ENCODE assay signal across 15 mouse cellular contexts in the genomic region with DNA sequence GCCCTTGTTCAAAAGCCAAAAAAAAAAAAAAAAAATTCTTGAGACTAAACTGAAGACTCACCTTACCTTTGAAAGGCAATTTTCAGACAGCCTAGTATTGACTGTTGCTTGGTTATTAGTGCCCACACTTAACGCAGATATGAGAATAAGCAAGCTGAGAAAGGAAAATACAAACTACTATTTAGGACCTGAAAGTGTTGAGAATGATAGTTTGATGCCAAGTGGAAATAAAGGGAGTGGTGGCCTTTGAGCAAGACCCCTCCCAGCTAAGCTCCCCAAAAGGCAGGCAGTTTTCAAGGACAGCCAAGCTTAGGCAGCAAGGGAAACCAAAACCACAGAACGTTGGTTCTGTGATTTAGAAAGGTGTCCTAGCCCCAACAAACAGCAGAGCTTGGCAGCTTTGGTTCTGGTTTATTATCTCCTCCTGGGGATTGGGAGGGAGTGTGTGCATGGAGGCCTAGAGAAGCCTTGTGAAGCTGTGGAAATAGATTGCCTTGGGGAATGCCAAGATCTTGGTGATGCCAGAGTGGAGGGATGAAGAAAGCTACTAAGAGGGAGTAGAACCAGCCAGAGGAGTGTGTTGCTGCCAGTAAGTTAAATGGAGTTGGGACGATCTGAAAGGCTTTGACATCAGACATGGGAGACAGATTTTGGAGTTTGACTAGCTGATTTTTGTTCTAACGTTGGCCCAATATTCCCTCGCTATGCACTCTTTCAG. TPM values are rescaled to one million over a fixed set of nuclear protein-coding genes. Genes with fewer than 3 reads are reported as not detected.
DNase-seq lines count a peak whose midpoint lies in the region; ATAC-seq and TF ChIP-seq lines count a peak whose summit lies in the region.
"Had no signal": no experiment of that assay in that cellular context is flagged by ENCODE, and none has a peak within 500 bp of the region (broad histone marks: within the 10 kb centered on the region; RNA-seq: fewer than 3 reads in every experiment).

No protein-coding gene starts in this region.

- H3K4me2 ChIP-seq in forebrain, postnatal 0 days (ENCODE audit: low read depth) = no peak overlapping the region
- H3K4me2 ChIP-seq in forebrain, embryonic 14.5 days (ENCODE audit: low read length) = no peak overlapping the region
- H3K4me2 ChIP-seq in liver, embryonic 11.5 days = no peak overlapping the region
- H3K4me2 ChIP-seq in liver, embryonic 13.5 days = no peak overlapping the region
- H3K4me2 ChIP-seq: lung, embryonic 15.5 days had no signal

- DNase-seq in forebrain, postnatal 0 days = peak; percentile 44
- no peak for DNase-seq in forebrain, embryonic 14.5 days (ENCODE audit: low spot score)
- DNase-seq in liver, adult 2 months (ENCODE audit: extremely low read depth, low read depth, low spot score) = no peak
- no peak for DNase-seq in liver, embryonic 11.5 days (ENCODE audit: low spot score)
- peak; percentile 56 for DNase-seq in NIH3T3 (ENCODE audit: low read depth)
- no peak for DNase-seq in liver, embryonic 13.5 days
- DNase-seq in urinary bladder, postnatal 14 days (ENCODE audit: low spot score) = no peak
- DNase-seq in cerebellum, adult 9-11 months = no peak
- DNase-seq: cerebellum, adult 9-10 months; gastrocnemius, postnatal 36 days; thymus, postnatal 14 days had no signal

- no peaks in the 10 kb centered on the region for H3K27me3 ChIP-seq in forebrain, postnatal 0 days (ENCODE audit: insufficient read depth, low read length)
- no peaks in the 10 kb centered on the region for H3K27me3 ChIP-seq in forebrain, embryonic 14.5 days (replicated peaks; ENCODE audit: control insufficient read depth, insufficient read depth, low read length)
- H3K27me3 ChIP-seq in liver, adult 2 months (ENCODE audit: control insufficient read depth, insufficient read depth, low read length) = no peaks in the 10 kb centered on the region
- no peaks in the 10 kb centered on the region for H3K27me3 ChIP-seq in liver, embryonic 11.5 days (replicated peaks; ENCODE audit: control insufficient read depth, insufficient read depth, low read length)
- H3K27me3 ChIP-seq in liver, embryonic 13.5 days = no peaks in the 10 kb centered on the region
- H3K27me3 ChIP-seq: lung, embryonic 15.5 days had no signal

- TF ChIP-seq POLR2A in liver, adult 2 months (IDR thresholded peaks at IDR 0.05; ENCODE audit: extremely low read depth, insufficient read depth, low read length) = no peak

- H3K9ac ChIP-seq in forebrain, postnatal 0 days = no peak overlapping the region
- no peak overlapping the region for H3K9ac ChIP-seq in forebrain, embryonic 14.5 days (ENCODE audit: low read length)
- H3K9ac ChIP-seq in liver, adult 2 months (ENCODE audit: low read depth, low read length) = no peak overlapping the region
- no peak overlapping the region for H3K9ac ChIP-seq in liver, embryonic 11.5 days (ENCODE audit: low read depth, low read length)
- no peak overlapping the region for H3K9ac ChIP-seq in liver, embryonic 13.5 days
- H3K9ac ChIP-seq: lung, embryonic 15.5 days had no signal

- ATAC-seq in forebrain, postnatal 0 days = no peak
- no peak for ATAC-seq in forebrain, embryonic 14.5 days
- no peak for ATAC-seq in liver, embryonic 11.5 days (replicated peaks; ENCODE audit: low FRiP score)
- ATAC-seq in liver, embryonic 13.5 days (ENCODE audit: low read depth) = no peak
- ATAC-seq: CD4-positive, CD25-positive, alpha-beta regulatory T cell, adult 4 months had no signal

- H3K4me1 ChIP-seq in forebrain, postnatal 0 days (ENCODE audit: insufficient read depth) = no peaks in the 10 kb centered on the region
- H3K4me1 ChIP-seq in forebrain, embryonic 14.5 days (ENCODE audit: control insufficient read depth, insufficient read depth, low read length) = no peaks in the 10 kb centered on the region
- H3K4me1 ChIP-seq in liver, adult 2 months (ENCODE audit: control insufficient read depth, insufficient read depth, low read length) = no peaks in the 10 kb centered on the region; the same call in 1 of the 2 replicates
- no peaks in the 10 kb centered on the region; the same call in 1 of the 2 replicates for H3K4me1 ChIP-seq in liver, embryonic 11.5 days (replicated peaks; ENCODE audit: control insufficient read depth, insufficient read depth, low read length)
- 0 out of 2 replicates have a peak, but pooled peaks cover 4% of the 10 kb centered on the region for H3K4me1 ChIP-seq in liver, embryonic 13.5 days (replicated peaks)
- H3K4me1 ChIP-seq: lung, embryonic 15.5 days had no signal

- WGBS in forebrain, postnatal 0 days = 55% methylated on average over 5 of the region's 5 CpGs
- 70% methylated on average over 5 of the region's 5 CpGs for WGBS in forebrain, embryonic 14.5 days
- 63% methylated on average over 5 of the region's 5 CpGs for WGBS in liver, adult 2 months
- WGBS in liver, embryonic 11.5 days = 64% methylated on average over 5 of the region's 5 CpGs
- WGBS in liver, embryonic 13.5 days (ENCODE audit: insufficient replicate concordance) = 63% methylated on average over 5 of the region's 5 CpGs

- no peaks in the 10 kb centered on the region for H3K9me3 ChIP-seq in forebrain, postnatal 0 days (ENCODE audit: low read length)
- no peaks in the 10 kb centered on the region for H3K9me3 ChIP-seq in forebrain, embryonic 14.5 days (replicated peaks; ENCODE audit: control insufficient read depth, low read length)
- no peaks in the 10 kb centered on the region; the same call in 1 of the 2 replicates for H3K9me3 ChIP-seq in liver, embryonic 11.5 days (ENCODE audit: control insufficient read depth, low read length)
- no peaks in the 10 kb centered on the region for H3K9me3 ChIP-seq in liver, embryonic 13.5 days (replicated peaks)
- H3K9me3 ChIP-seq: lung, embryonic 15.5 days had no signal

- no peak overlapping the region for H3K4me3 ChIP-seq in forebrain, postnatal 0 days (ENCODE audit: low read depth, low read length)
- no peak overlapping the region for H3K4me3 ChIP-seq in forebrain, embryonic 14.5 days (ENCODE audit: low read depth, low read length)
- H3K4me3 ChIP-seq in liver, adult 2 months (ENCODE audit: insufficient read depth, low read depth, low read length) = no peak overlapping the region
- no peak overlapping the region for H3K4me3 ChIP-seq in liver, embryonic 11.5 days (ENCODE audit: low read depth, low read length)
- H3K4me3 ChIP-seq in liver, embryonic 13.5 days (replicated peaks) = no peak overlapping the region
- H3K4me3 ChIP-seq: left cerebral cortex, adult 2 months; lung, embryonic 15.5 days had no signal

- no peak for TF ChIP-seq CTCF in forebrain, postnatal 0 days (IDR thresholded peaks at IDR 0.05; ENCODE audit: low read depth)
- no peak for TF ChIP-seq CTCF in liver, adult 2 months (IDR thresholded peaks at IDR 0.05; ENCODE audit: low read depth, low read length)

- H3K27ac ChIP-seq in forebrain, postnatal 0 days (ENCODE audit: low read depth, low read length) = no peak overlapping the region
- H3K27ac ChIP-seq in forebrain, embryonic 14.5 days (ENCODE audit: low read depth, low read length) = no peak overlapping the region
- H3K27ac ChIP-seq in liver, adult 2 months (replicated peaks; ENCODE audit: insufficient read depth, low read depth, low read length) = 0 out of 2 replicates have a peak overlapping the region, but pooled peaks have one; percentile 39
- H3K27ac ChIP-seq in liver, embryonic 11.5 days (ENCODE audit: low read depth, low read length) = no peak overlapping the region
- H3K27ac ChIP-seq in liver, embryonic 13.5 days = peak overlapping the region; percentile 38; the same call in 1 of the 2 replicates
- H3K27ac ChIP-seq: left cerebral cortex, adult 2 months; lung, embryonic 15.5 days had no signal

- H3K79me2 ChIP-seq in liver, adult 2 months (ENCODE audit: control insufficient read depth, insufficient read depth, low read length) = no peaks in the 10 kb centered on the region

- peaks cover 97% of the 10 kb centered on the region for H3K36me3 ChIP-seq in forebrain, postnatal 0 days (ENCODE audit: insufficient read depth)
- peaks cover 100% of the 10 kb centered on the region for H3K36me3 ChIP-seq in forebrain, embryonic 14.5 days (ENCODE audit: control insufficient read depth, insufficient read depth, low read length)
- peaks cover 75% of the 10 kb centered on the region for H3K36me3 ChIP-seq in liver, adult 2 months (ENCODE audit: control insufficient read depth, insufficient read depth, low read length)
- peaks cover 81% of the 10 kb centered on the region for H3K36me3 ChIP-seq in liver, embryonic 11.5 days (ENCODE audit: control insufficient read depth, insufficient read depth, low read length)
- peaks cover 98% of the 10 kb centered on the region for H3K36me3 ChIP-seq in liver, embryonic 13.5 days

RNA-seq across cellular contexts. Expression of a gene that starts 13.1 kb away (rescaled TPM):
- total RNA-seq in forebrain, postnatal 0 days (2014; rRNA removed) = 285 and 340 TPM in 2 replicates
- 68.2 and 71.9 TPM in 2 replicates for polyA plus RNA-seq in forebrain, postnatal 0 days (2015; fragmentation: Nextera tagmentation; extraction: Ambion mirVana)
- polyA plus RNA-seq in forebrain, embryonic 14.5 days (2014; fragmentation: Nextera tagmentation; extraction: Ambion mirVana) = 128 and 144 TPM in 2 replicates
- 28.1 and 40.9 TPM in 2 replicates for total RNA-seq in liver, adult 2 months (2014; rRNA removed)
- polyA plus RNA-seq in liver, adult 2 months (2012; rRNA removed) = 88.4 and 119 TPM in 2 replicates
- 61.4 and 73.6 TPM in 2 replicates for polyA plus RNA-seq in liver, embryonic 11.5 days (2014; fragmentation: Nextera tagmentation; extraction: Ambion mirVana)
- 22.4 and 27.4 TPM in 2 replicates for polyA plus RNA-seq in liver, embryonic 13.5 days (2015; fragmentation: Nextera tagmentation; extraction: Ambion mirVana)

RNA-seq across cellular contexts. Expression of a gene that starts 16.2 kb away (rescaled TPM):
- total RNA-seq in forebrain, postnatal 0 days (2014; rRNA removed) = 0.71 and 0.77 TPM in 2 replicates
- polyA plus RNA-seq in forebrain, postnatal 0 days (2015; fragmentation: Nextera tagmentation; extraction: Ambion mirVana) = not detected in 2 replicates
- polyA plus RNA-seq in forebrain, embryonic 14.5 days (2014; fragmentation: Nextera tagmentation; extraction: Ambion mirVana) = 0.22 and 0.29 TPM in 2 replicates
- total RNA-seq in liver, adult 2 months (2014; rRNA removed) = 432 and 465 TPM in 2 replicates
- polyA plus RNA-seq in liver, adult 2 months (2012; rRNA removed) = 510 and 575 TPM in 2 replicates
- polyA plus RNA-seq in liver, embryonic 11.5 days (2014; fragmentation: Nextera tagmentation; extraction: Ambion mirVana) = 429 and 459 TPM in 2 replicates
- 553 and 573 TPM in 2 replicates for polyA plus RNA-seq in liver, embryonic 13.5 days (2015; fragmentation: Nextera tagmentation; extraction: Ambion mirVana)
- total RNA-seq: gastrocnemius, postnatal 36 days; hematopoietic stem cell, adult 5-6 weeks; left cerebral cortex, adult 2 months had no signal

RNA-seq across cellular contexts. Expression of a gene that starts 16.6 kb away (rescaled TPM):
- total RNA-seq in forebrain, postnatal 0 days (2014; rRNA removed) = 112 and 155 TPM in 2 replicates
- 56.7 and 85.3 TPM in 2 replicates for polyA plus RNA-seq in forebrain, postnatal 0 days (2015; fragmentation: Nextera tagmentation; extraction: Ambion mirVana)
- 117 and 141 TPM in 2 replicates for polyA plus RNA-seq in forebrain, embryonic 14.5 days (2014; fragmentation: Nextera tagmentation; extraction: Ambion mirVana)
- total RNA-seq in liver, adult 2 months (2014; rRNA removed) = 12.4 and 23.2 TPM in 2 replicates
- 103 and 144 TPM in 2 replicates for polyA plus RNA-seq in liver, adult 2 months (2012; rRNA removed)
- 169 and 205 TPM in 2 replicates for polyA plus RNA-seq in liver, embryonic 11.5 days (2014; fragmentation: Nextera tagmentation; extraction: Ambion mirVana)
- 45.1 and 51.5 TPM in 2 replicates for polyA plus RNA-seq in liver, embryonic 13.5 days (2015; fragmentation: Nextera tagmentation; extraction: Ambion mirVana)

RNA-seq across cellular contexts. Expression of a gene that starts 21.9 kb away (rescaled TPM):
- total RNA-seq in forebrain, postnatal 0 days (2014; rRNA removed) = 15.3 and 26.2 TPM in 2 replicates
- 7.4 and 8.0 TPM in 2 replicates for polyA plus RNA-seq in forebrain, postnatal 0 days (2015; fragmentation: Nextera tagmentation; extraction: Ambion mirVana)
- polyA plus RNA-seq in forebrain, embryonic 14.5 days (2014; fragmentation: Nextera tagmentation; extraction: Ambion mirVana) = 5.2 and 5.5 TPM in 2 replicates
- total RNA-seq in liver, adult 2 months (2014; rRNA removed) = 9.8 and 11.4 TPM in 2 replicates
- 12.4 and 18.3 TPM in 2 replicates for polyA plus RNA-seq in liver, adult 2 months (2012; rRNA removed)
- 6.0 and 7.1 TPM in 2 replicates for polyA plus RNA-seq in liver, embryonic 11.5 days (2014; fragmentation: Nextera tagmentation; extraction: Ambion mirVana)
- polyA plus RNA-seq in liver, embryonic 13.5 days (2015; fragmentation: Nextera tagmentation; extraction: Ambion mirVana) = 3.1 and 3.6 TPM in 2 replicates

RNA-seq across cellular contexts. Expression of a gene that starts 26.2 kb away (rescaled TPM):
- total RNA-seq in forebrain, postnatal 0 days (2014; rRNA removed) = 240 and 247 TPM in 2 replicates
- 334 and 335 TPM in 2 replicates for polyA plus RNA-seq in forebrain, postnatal 0 days (2015; fragmentation: Nextera tagmentation; extraction: Ambion mirVana)
- polyA plus RNA-seq in forebrain, embryonic 14.5 days (2014; fragmentation: Nextera tagmentation; extraction: Ambion mirVana) = 313 and 353 TPM in 2 replicates
- 60.9 and 111 TPM in 2 replicates for total RNA-seq in liver, adult 2 months (2014; rRNA removed)
- 215 and 228 TPM in 2 replicates for polyA plus RNA-seq in liver, adult 2 months (2012; rRNA removed)
- polyA plus RNA-seq in liver, embryonic 11.5 days (2014; fragmentation: Nextera tagmentation; extraction: Ambion mirVana) = 246 and 259 TPM in 2 replicates
- polyA plus RNA-seq in liver, embryonic 13.5 days (2015; fragmentation: Nextera tagmentation; extraction: Ambion mirVana) = 176 and 182 TPM in 2 replicates

Comparison
In these comparisons a context has a peak if more than half of its experiments do, and no peak if none do; other contexts are left out.
1. DNase-seq: peak in forebrain, postnatal 0 days (single experiment) and NIH3T3 (single experiment); none in forebrain, embryonic 14.5 days (single experiment), liver, adult 2 months (single experiment), liver, embryonic 11.5 days (single experiment), liver, embryonic 13.5 days (single experiment), urinary bladder, postnatal 14 days (single experiment) and cerebellum, adult 9-11 months (single experiment).
2. H3K27ac ChIP-seq: peak in liver, adult 2 months (single experiment) and liver, embryonic 13.5 days (single experiment); none in forebrain, postnatal 0 days (single experiment), forebrain, embryonic 14.5 days (single experiment) and liver, embryonic 11.5 days (single experiment).
3. RNA of a gene that starts 16.2 kb away (polyA plus RNA-seq): 510 to 575 TPM in liver, adult 2 months, 553 to 573 TPM in liver, embryonic 13.5 days and 429 to 459 TPM in liver, embryonic 11.5 days; 0.22 to 0.29 TPM in forebrain, embryonic 14.5 days and not detected in forebrain, postnatal 0 days; every median in the first group is over 100 times any median in the second.